Mouse (Mus musculus): Measurements from ENCODE around the gene Slc22a21. TPM values are rescaled to one million over a fixed set of nuclear protein-coding genes. Genes with fewer than 3 reads are reported as not detected.
"Not testable (repeated sequence)": the region's sequence is repeated elsewhere in the genome, so short reads cannot be mapped to it uniquely, and the experiment has no call there.

Gene Slc22a21
- polyA plus RNA-seq, 1 experiment = not detected

DNA sequence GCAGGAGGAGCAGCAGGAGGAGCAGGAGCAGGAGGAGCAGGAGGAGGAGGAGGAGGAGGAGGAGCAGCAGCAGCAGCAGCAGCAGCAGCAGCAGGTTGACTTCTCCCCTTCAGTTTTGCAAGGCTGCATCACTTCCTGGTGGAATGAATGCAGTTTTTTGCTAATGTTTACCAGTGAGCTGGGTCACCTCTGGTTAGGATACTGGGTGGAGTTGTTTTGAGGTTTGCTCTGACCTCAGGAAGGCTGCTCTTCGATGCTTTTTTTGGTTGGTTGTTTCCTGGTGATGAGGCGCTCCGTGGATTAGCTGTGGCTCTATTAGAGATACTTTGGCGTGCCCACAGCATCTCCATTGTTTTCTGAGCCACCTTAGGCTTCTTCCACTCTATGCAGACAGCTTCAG, 37.5 kb upstream of the Slc22a21 start:
- H3K4me3 ChIP-seq (ENCODE audit: insufficient read depth, low read depth, low read length) = no peak overlapping the region
- H3K27ac ChIP-seq (ENCODE audit: insufficient read depth, low read depth, low read length) = no peak overlapping the region
- 73% methylated on average over 4 of the region's 4 CpGs for WGBS

DNA sequence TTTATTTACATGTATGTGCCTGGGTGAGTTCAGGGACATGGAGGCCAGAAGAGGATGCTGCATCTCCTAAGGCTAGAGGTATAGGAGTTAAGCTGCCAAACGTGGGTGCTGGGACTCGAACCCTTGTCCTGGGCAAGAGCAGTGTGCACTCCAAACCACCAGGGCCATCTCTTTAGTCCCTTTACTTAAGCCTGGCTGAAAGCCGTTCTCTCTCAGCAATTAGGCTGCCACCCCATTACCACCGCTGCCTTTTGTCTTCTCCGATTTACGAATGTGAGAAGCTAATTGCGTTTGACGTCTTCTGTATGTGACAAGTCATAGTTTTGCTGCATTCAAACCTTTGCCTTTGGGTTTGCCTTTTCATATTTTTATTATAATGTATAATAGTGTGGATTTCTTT, 35.9 kb upstream of the Slc22a21 start:
- TF ChIP-seq POLR2A (IDR thresholded peaks at IDR 0.05; ENCODE audit: insufficient read depth, low read depth, low read length) (no peak), CTCF (IDR thresholded peaks at IDR 0.05; ENCODE audit: insufficient read depth, low read depth, low read length) (no peak)
- 70% methylated on average over 8 of the region's 8 CpGs for WGBS
- Histone ChIP-seq H3K4me1 (ENCODE audit: control insufficient read depth, insufficient read depth, low read length) (peaks cover 4% of the 10 kb centered on the region; the same call in 1 of the 2 replicates), H3K4me3 (ENCODE audit: insufficient read depth, low read depth, low read length) (no peak overlapping the region), H3K27ac (ENCODE audit: insufficient read depth, low read depth, low read length) (no peak overlapping the region)

More for the DNA sequence above, 37.5 kb upstream of the Slc22a21 start:
- peaks cover 4% of the 10 kb centered on the region; the same call in 1 of the 2 replicates for H3K4me1 ChIP-seq (ENCODE audit: control insufficient read depth, insufficient read depth, low read length)
- TF ChIP-seq POLR2A (IDR thresholded peaks at IDR 0.05; ENCODE audit: insufficient read depth, low read depth, low read length) = no peak

DNA sequence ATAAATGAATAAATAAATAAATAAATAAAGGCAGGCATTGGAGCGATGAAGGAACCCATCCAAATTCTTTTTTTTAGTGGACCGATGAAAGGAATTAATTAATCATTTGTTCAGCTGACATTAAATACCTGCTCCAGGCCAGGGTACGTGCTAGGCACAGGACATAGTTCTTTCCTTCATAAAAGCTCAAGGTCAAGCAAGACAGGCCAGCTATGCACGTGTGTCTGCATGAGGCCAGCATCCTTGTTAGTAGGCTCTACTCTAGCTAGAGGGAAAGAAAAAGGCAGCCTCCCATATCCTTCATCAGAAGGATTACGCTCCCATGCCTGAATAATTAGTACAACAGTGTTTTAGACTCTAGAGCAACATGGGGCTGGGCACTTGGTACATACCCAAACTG, 32.8 kb upstream of the Slc22a21 start:
- 89% methylated on average over 5 of the region's 5 CpGs for WGBS
- no peak overlapping the region for H3K27ac ChIP-seq (ENCODE audit: insufficient read depth, low read depth, low read length)
- no peaks in the 10 kb centered on the region; the same call in 1 of the 2 replicates for H3K4me1 ChIP-seq (ENCODE audit: control insufficient read depth, insufficient read depth, low read length)
- no peak overlapping the region for H3K4me3 ChIP-seq (ENCODE audit: insufficient read depth, low read depth, low read length)
- no peak for TF ChIP-seq CTCF (IDR thresholded peaks at IDR 0.05; ENCODE audit: insufficient read depth, low read depth, low read length)
- no peak for TF ChIP-seq POLR2A (IDR thresholded peaks at IDR 0.05; ENCODE audit: insufficient read depth, low read depth, low read length)

DNA sequence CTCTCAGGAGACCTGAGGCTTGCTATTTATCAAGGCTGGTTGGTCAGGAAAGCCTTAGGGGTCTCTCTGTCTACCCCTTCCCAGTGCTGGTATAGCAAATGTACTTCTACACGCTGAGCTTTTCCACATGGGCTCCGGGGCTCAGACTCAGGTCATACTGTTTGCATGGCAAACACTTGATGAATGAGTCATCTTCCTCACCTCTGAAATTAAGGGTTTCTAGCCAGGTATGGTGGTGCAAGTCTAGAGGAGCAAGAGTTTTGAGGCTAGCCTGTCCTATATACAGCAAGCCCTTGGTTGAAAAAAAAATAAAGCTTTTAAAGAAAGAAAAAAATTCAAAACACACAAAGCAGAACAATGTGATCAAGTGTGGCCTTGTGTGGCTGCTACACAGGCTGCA, 31.1 kb upstream of the Slc22a21 start:
- Histone ChIP-seq H3K4me1 (ENCODE audit: control insufficient read depth, insufficient read depth, low read length) (peaks cover 3% of the 10 kb centered on the region; the same call in 1 of the 2 replicates), H3K4me3 (ENCODE audit: insufficient read depth, low read depth, low read length) (no peak overlapping the region), H3K27ac (ENCODE audit: insufficient read depth, low read depth, low read length) (no peak overlapping the region)
- no peak for TF ChIP-seq POLR2A (IDR thresholded peaks at IDR 0.05; ENCODE audit: insufficient read depth, low read depth, low read length)
- no peak for TF ChIP-seq CTCF (IDR thresholded peaks at IDR 0.05; ENCODE audit: insufficient read depth, low read depth, low read length)
- WGBS = 92% methylated on average over 2 of the region's 2 CpGs

DNA sequence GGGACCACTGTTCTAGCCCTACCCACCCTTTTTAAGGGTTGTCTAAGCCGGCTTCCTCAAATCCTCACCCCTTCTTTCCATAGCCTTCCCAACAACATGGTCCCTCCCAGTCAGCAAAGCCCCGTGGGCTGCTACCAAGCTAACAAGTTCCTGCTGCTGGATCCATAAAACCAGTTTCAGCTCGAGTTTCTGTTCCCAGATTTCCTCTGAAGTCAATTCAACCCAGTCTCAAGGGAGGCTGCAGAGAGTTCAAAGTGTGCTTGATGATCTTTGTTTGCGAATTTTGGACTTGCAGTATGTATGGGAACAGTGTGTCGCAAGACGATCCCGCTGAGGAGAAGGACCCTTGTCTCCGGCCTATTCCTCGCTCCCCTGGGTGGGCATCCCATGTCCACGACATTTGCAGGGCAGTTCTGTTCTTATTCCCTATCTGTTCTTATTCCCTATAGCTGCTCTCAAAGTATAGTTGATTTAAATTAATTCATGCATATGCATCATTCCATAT, 28.3 kb upstream of the Slc22a21 start:
- Histone ChIP-seq H3K4me1 (ENCODE audit: control insufficient read depth, insufficient read depth, low read length) (peaks cover 3% of the 10 kb centered on the region; the same call in 1 of the 2 replicates), H3K4me3 (ENCODE audit: insufficient read depth, low read depth, low read length) (no peak overlapping the region), H3K27ac (ENCODE audit: insufficient read depth, low read depth, low read length) (no peak overlapping the region)
- no peak for TF ChIP-seq POLR2A (IDR thresholded peaks at IDR 0.05; ENCODE audit: insufficient read depth, low read depth, low read length)
- no peak for TF ChIP-seq CTCF (IDR thresholded peaks at IDR 0.05; ENCODE audit: insufficient read depth, low read depth, low read length)
- 88% methylated on average over 10 of the region's 10 CpGs for WGBS

DNA sequence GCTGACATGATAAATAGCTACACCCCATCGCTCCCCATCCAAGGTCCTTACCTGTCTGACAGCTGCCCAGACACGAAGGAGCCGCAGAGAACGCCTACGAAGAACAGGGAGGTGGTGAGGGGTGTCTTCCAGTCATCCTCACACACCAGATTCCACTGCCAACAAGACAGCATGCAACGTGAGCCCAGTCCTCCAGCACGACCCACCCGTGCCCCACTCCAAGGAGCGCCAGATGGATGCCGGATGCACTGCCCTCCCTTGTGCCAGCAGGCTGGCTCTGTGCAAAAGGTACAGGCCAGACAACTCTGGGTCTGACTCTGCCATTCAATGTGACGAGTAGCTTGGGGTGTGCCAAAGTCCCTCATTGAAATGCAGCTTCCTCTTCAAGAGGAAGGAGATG, 27.6 kb upstream of the Slc22a21 start:
- WGBS = 84% methylated on average over 11 of the region's 11 CpGs
- peaks cover 3% of the 10 kb centered on the region; the same call in 1 of the 2 replicates for H3K4me1 ChIP-seq (ENCODE audit: control insufficient read depth, insufficient read depth, low read length)
- TF ChIP-seq CTCF (IDR thresholded peaks at IDR 0.05; ENCODE audit: insufficient read depth, low read depth, low read length) = no peak
- no peak for TF ChIP-seq POLR2A (IDR thresholded peaks at IDR 0.05; ENCODE audit: insufficient read depth, low read depth, low read length)
- no peak overlapping the region for H3K27ac ChIP-seq (ENCODE audit: insufficient read depth, low read depth, low read length)
- no peak overlapping the region for H3K4me3 ChIP-seq (ENCODE audit: insufficient read depth, low read depth, low read length)

DNA sequence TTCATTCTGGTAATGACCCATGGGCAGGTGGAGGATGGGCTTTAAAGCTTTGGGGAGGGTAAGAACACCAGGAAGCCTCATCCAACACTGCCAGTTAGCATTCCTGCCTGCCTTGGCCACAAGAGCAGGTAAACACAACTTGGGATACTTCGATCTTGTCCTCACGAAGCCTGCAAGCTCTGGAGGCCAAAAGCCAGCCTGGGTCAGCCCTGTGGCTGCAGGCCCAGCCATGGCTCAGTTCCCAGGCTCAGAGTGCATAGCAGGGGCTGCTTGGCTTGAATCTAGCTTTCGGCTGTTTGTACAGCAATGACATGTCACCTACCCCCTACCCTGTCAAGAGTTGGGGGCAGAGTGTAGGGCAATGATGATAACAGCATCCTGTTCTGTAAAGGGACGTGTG, 26.8 kb upstream of the Slc22a21 start:
- H3K4me1 ChIP-seq (ENCODE audit: control insufficient read depth, insufficient read depth, low read length) = peaks cover 3% of the 10 kb centered on the region; the same call in 1 of the 2 replicates
- no peak for TF ChIP-seq CTCF (IDR thresholded peaks at IDR 0.05; ENCODE audit: insufficient read depth, low read depth, low read length)
- H3K4me3 ChIP-seq (ENCODE audit: insufficient read depth, low read depth, low read length) = no peak overlapping the region
- 66% methylated on average over 4 of the region's 4 CpGs for WGBS
- no peak overlapping the region for H3K27ac ChIP-seq (ENCODE audit: insufficient read depth, low read depth, low read length)

DNA sequence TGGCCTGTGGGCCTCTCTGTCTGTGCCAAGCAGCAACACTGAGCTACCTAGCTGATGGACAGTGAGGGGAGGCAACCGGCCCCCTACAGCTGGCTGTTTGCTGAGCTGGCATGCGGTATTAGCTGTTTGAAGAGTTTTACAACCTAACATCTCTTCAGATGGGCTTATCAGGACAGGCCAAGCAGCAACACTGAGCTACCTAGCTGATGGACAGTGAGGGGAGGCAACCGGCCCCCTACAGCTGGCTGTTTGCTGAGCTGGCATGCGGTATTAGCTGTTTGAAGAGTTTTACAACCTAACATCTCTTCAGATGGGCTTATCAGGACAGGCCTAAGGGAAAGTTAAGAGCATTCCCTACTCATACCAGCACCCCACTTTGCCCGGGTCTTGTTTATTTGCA, 26.2 kb upstream of the Slc22a21 start:
- not testable (repeated sequence) for H3K4me3 ChIP-seq (ENCODE audit: insufficient read depth, low read depth, low read length); H3K27ac ChIP-seq (ENCODE audit: insufficient read depth, low read depth, low read length); H3K4me1 ChIP-seq (ENCODE audit: control insufficient read depth, insufficient read depth, low read length)
- 94% methylated on average over 5 of the region's 5 CpGs for WGBS

DNA sequence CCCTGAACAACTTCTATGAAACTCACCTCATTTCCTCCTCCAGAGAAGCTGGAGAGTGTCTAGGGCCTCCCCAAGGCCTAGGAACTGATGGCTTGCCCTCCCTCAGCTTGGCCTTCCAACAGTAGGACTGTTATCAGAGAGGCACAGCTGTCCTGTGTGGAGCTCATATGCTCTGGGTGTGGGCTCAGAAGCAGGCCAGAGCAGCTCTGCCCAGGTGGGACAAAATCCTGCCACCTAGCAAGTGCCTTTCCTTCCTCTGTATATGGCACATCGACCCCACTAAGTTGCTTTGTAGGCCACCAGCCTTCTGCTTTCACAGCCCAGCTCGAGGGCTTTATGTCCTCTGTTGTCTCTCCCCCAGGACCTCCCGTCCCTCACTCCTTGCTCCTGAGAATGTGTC, 24.6 kb upstream of the Slc22a21 start:
- 89% methylated on average over 3 of the region's 3 CpGs for WGBS
- Histone ChIP-seq H3K27ac (ENCODE audit: insufficient read depth, low read depth, low read length) (no peak overlapping the region), H3K4me1 (ENCODE audit: control insufficient read depth, insufficient read depth, low read length) (peaks cover 3% of the 10 kb centered on the region; the same call in 1 of the 2 replicates), H3K4me3 (ENCODE audit: insufficient read depth, low read depth, low read length) (no peak overlapping the region)
- TF ChIP-seq CTCF (IDR thresholded peaks at IDR 0.05; ENCODE audit: insufficient read depth, low read depth, low read length) (no peak), POLR2A (IDR thresholded peaks at IDR 0.05; ENCODE audit: insufficient read depth, low read depth, low read length) (no peak)

DNA sequence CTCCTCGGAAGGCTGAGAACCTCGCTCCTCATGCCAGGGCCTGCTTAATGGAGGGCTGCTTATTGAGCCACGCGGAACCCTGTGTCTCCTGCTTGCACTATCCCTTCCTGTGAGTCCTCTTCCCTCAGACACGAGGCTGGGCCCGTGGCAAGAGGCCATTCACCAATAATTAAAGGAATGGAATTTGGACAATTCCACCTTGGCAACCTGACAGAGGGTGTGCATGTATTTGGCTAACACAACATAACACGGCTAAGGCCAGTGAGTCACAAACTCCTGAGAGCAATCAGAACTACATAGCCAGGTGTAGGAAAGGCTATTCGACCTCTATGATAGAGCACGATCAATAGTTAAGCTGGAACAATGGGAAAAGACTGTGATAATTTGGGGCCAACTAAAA, 24.1 kb upstream of the Slc22a21 start:
- TF ChIP-seq POLR2A (IDR thresholded peaks at IDR 0.05; ENCODE audit: insufficient read depth, low read depth, low read length) (no peak), CTCF (IDR thresholded peaks at IDR 0.05; ENCODE audit: insufficient read depth, low read depth, low read length) (no peak)
- Histone ChIP-seq H3K27ac (ENCODE audit: insufficient read depth, low read depth, low read length) (no peak overlapping the region), H3K4me1 (ENCODE audit: control insufficient read depth, insufficient read depth, low read length) (peaks cover 3% of the 10 kb centered on the region; the same call in 1 of the 2 replicates), H3K4me3 (ENCODE audit: insufficient read depth, low read depth, low read length) (no peak overlapping the region)
- 82% methylated on average over 9 of the region's 9 CpGs for WGBS

Measured in olfactory bulb, adult 2 months (tissue).